Mouse (Mus musculus) heart, embryonic 13.5 days (tissue): ENCODE data around the gene Trim29. TPM values are rescaled to one million over a fixed set of nuclear protein-coding genes. Genes with fewer than 3 reads are reported as not detected.

ENCODE experiments used
- ATAC-seq: fragments of 200-750 bp; cut with Nextera tagmentation; 2 replicates; pipeline ENCODE4 v1.8.0; 2017; ENCODE audit warnings: moderate TSS enrichment; ENCODE audit not compliant: insufficient number of reproducible peaks, low FRiP score, low TSS enrichment; ENCODE audit errors: extremely low read depth
- H3K27ac ChIP-seq: fragments of 300-500 bp; sonication (generic); replicated peaks from 2 replicates; pipeline ENCODE4 v1.5.1; 2015; ENCODE audit warnings: moderate library complexity, mild to moderate bottlenecking, inconsistent platforms
- H3K27me3 ChIP-seq: fragments of 300-500 bp; sonication (generic); replicated peaks from 2 replicates; pipeline ENCODE4 v1.6.1; 2015; ENCODE audit warnings: mild to moderate bottlenecking, inconsistent platforms
- H3K36me3 ChIP-seq: fragments of 300-500 bp; sonication (generic); 2 replicates; pipeline ENCODE4 v1.6.1; 2015; ENCODE audit warnings: mild to moderate bottlenecking, inconsistent platforms
- H3K4me1 ChIP-seq: fragments of 300-500 bp; sonication (generic); 2 replicates; pipeline ENCODE4 v1.6.1; 2015; ENCODE audit warnings: inconsistent platforms
- H3K4me2 ChIP-seq: fragments of 300-500 bp; sonication (generic); 2 replicates; pipeline ENCODE4 v1.6.1; 2015; ENCODE audit warnings: inconsistent platforms, mild to moderate bottlenecking, moderate library complexity
- H3K4me3 ChIP-seq: fragments of 300-500 bp; sonication (generic); 2 replicates; pipeline ENCODE4 v1.5.1; 2015; ENCODE audit warnings: moderate library complexity, mild to moderate bottlenecking, inconsistent platforms
- H3K9ac ChIP-seq: fragments of 300-500 bp; sonication (generic); 2 replicates; pipeline ENCODE4 v1.6.1; 2015; ENCODE audit warnings: inconsistent platforms, mild to moderate bottlenecking, moderate library complexity
- H3K9me3 ChIP-seq: fragments of 300-500 bp; sonication (generic); 2 replicates; pipeline ENCODE4 v1.6.1; 2016; ENCODE audit warnings: inconsistent platforms
- WGBS: fragments of 180-500 bp; shearing (Covaris S2); methylation state at CpG from one replicate; pipeline ENCODE4 v1.1.7; 2015; ENCODE audit warnings: mixed read lengths; 5-methylcytosine and 5-hydroxymethylcytosine counted together
- polyA plus RNA-seq: library from polyadenylated mRNA; unstranded; fragments of >200 nt; fragmentation: Nextera tagmentation; extraction: Ambion mirVana; gene quantifications from 2 replicates; pipeline ENCODE4 v1.2.1, GENCODE M21; 2015

Trim29 gene
- polyA plus RNA-seq, 1 experiment from 2014 or later = 0.43 TPM

DNA sequence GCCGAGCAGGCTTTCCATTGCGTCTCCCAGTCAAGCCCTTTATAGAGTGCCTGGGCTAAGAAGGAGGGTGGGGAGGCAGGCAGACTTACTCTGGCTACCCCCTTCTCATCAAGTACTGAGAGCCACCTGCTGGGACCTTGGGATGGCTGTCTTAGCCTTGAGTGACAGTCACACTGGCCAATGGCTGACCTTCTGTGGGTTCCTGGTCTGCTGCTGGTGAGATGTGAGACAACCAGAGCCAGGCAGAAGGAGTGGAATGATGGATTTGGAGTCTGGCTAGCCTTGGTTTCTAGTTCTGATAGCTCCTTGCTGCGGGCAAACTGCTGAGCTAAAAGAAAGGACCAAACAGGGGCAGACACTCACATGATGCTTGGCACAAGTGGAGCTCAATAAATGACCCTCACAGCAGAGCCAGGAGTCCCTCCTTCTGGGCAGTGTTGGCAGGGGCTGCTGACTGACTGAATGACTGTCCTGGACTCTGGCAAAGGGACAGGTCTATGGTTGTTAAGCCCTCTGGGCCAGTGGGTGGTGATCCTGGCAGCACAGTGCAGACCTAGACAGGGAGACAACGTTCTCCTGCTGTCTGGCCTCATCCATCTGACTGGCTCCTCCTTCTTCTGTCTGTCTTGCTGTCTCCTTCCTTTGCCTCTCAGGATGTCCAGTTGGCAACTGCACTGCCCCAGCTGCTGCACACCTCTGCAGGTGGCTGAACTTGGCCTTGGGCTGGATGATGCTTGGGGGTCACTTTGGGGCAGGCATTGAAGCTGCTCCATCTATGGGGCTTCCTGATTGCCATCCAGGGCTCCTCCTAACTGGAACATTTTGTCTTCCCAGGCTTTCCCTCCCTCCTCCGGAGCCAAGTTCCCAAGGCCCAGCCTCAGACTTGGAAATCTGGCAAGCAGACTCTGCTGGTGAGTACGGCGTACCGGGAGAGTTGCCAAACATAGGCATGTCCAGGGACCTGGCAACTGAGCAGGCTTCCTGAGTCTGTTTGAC, 21.1 kb downstream of the Trim29 start:
- Histone ChIP-seq H3K4me2 (no peak overlapping the region), H3K27me3 (peaks cover 49% of the 10 kb centered on the region), H3K36me3 (no peaks in the 10 kb centered on the region), H3K27ac (no peak overlapping the region), H3K9ac (no peak overlapping the region), H3K9me3 (no peaks in the 10 kb centered on the region), H3K4me3 (no peak overlapping the region), H3K4me1 (peaks cover 8% of the 10 kb centered on the region; the same call in 1 of the 2 replicates)
- no peak for ATAC-seq
- 67% methylated on average over 8 of the region's 8 CpGs for WGBS

DNA sequence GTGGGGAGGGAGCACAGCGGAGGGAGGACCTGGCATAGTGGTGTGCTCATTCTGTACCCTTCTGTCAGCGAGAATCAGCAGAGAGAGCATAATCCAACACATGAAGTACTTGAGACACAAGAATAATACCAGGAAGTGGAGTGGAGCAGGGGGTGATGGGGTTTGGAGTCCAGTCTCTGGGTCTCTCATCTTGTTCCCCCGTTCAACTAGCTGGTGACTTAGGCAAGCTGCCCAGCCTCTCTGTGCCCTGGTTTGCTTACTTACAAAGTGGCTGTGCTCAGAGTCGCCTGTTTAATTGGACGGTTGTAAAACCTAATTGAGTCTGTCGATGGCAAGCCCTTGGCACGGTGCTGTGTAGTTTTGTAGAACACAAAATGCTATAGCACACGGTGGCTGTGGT, 23.8 kb downstream of the Trim29 start:
- H3K4me2 ChIP-seq = no peak overlapping the region
- 69% methylated on average over 8 of the region's 8 CpGs for WGBS
- H3K4me3 ChIP-seq = no peak overlapping the region
- ATAC-seq = no peak
- no peaks in the 10 kb centered on the region for H3K9me3 ChIP-seq
- no peak overlapping the region for H3K27ac ChIP-seq
- no peaks in the 10 kb centered on the region for H3K36me3 ChIP-seq
- H3K9ac ChIP-seq = no peak overlapping the region
- H3K27me3 ChIP-seq = peaks cover 42% of the 10 kb centered on the region
- H3K4me1 ChIP-seq = peaks cover 4% of the 10 kb centered on the region; the same call in 1 of the 2 replicates

DNA sequence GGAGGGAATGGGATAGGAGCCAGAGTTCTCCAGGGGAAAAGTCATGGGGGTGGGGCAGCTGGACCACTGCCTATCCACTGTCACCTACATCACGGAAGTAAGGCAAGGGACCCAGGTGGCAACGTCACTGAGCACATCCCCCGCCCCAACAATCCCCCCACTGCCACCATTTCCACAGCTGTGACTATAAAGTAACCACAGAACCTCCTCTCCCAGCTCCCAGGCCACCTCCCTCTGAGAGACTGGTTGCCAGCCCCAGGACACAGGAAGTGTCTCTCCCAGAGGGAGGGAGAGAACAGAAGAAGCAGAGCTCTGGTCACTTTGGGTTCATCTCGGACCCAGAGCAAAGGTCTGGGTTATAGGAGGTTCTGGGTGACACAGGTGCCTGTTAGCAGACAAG, 27.0 kb downstream of the Trim29 start:
- Histone ChIP-seq H3K36me3 (no peaks in the 10 kb centered on the region), H3K4me3 (no peak overlapping the region), H3K27ac (no peak overlapping the region), H3K4me1 (no peaks in the 10 kb centered on the region), H3K27me3 (peaks cover 27% of the 10 kb centered on the region), H3K9me3 (no peaks in the 10 kb centered on the region), H3K9ac (no peak overlapping the region), H3K4me2 (no peak overlapping the region)
- no peak for ATAC-seq
- WGBS = 49% methylated on average over 4 of the region's 4 CpGs

DNA sequence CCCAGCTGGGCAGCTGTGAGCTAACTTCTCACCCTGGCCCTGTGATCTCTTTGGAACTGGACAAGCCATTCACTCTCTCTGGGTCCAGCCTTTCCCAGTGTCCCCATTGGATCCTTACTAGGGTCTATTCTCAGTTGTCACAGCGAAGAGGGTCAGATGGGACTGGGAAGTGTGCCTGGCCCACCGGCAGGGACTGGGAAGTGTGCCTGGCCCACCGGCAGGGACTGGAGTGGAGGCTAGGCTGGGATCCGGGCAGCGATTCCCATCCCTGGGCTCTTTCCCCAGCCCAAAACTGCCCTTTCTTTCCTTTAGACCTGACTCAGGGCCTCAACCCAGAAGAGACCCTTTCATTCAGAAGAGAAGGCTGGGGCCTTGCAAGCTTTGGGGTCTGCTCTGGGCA, 27.4 kb downstream of the Trim29 start:
- Histone ChIP-seq H3K4me1 (no peaks in the 10 kb centered on the region), H3K4me3 (no peak overlapping the region), H3K27me3 (peaks cover 28% of the 10 kb centered on the region), H3K9me3 (no peaks in the 10 kb centered on the region), H3K9ac (no peak overlapping the region), H3K36me3 (no peaks in the 10 kb centered on the region), H3K4me2 (no peak overlapping the region), H3K27ac (no peak overlapping the region)
- 60% methylated on average over 5 of the region's 5 CpGs for WGBS
- ATAC-seq = no peak

DNA sequence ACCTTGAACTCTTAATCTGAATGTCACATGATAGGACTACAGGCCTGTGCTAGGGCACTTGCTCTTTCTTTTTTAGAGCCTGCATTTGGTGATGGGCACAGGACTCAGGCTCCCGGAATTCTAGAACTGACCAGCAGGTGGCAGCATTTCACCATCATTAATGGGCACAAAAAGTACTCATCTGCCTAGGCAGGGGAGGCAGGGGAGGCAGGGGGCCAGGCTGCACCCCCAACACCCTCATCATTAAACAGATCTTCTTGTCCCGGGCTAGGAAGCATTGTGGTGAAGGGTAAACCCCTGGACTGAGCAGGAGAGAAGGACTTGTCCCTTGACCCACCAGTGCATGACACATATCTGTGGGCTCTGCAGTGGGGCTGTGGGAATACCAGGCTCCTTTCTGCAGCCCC, 29.0 kb downstream of the Trim29 start:
- H3K27ac ChIP-seq = no peak overlapping the region
- no peaks in the 10 kb centered on the region for H3K4me1 ChIP-seq
- H3K9ac ChIP-seq = no peak overlapping the region
- H3K9me3 ChIP-seq = no peaks in the 10 kb centered on the region
- H3K27me3 ChIP-seq = peaks cover 28% of the 10 kb centered on the region
- ATAC-seq = no peak
- whole genome bisulfite sequencing = 0% methylated on average over 2 of the region's 2 CpGs
- H3K36me3 ChIP-seq = no peaks in the 10 kb centered on the region
- no peak overlapping the region for H3K4me3 ChIP-seq
- no peak overlapping the region for H3K4me2 ChIP-seq

DNA sequence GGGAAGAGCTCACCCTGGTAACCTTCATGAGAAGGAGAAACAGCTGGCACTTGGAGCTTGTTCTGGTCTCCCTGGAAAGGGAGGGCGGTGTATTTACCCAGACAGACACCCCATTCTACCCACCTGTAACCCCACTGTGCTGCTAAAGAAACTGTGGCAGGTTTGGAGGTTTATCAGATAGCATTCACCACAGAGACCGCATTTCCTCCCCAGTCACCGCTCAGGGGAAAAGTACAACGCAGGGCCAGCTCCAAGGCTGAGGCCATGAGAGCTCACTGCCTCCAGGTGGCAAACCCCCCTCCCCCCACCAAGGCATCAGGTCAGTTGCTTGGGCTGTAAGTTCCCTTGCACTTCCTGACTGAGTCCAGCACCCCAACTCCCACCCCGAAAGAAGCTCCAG, 39.4 kb downstream of the Trim29 start:
- H3K4me1 ChIP-seq = no peaks in the 10 kb centered on the region
- no peak overlapping the region for H3K27ac ChIP-seq
- no peak overlapping the region for H3K4me2 ChIP-seq
- peaks cover 46% of the 10 kb centered on the region for H3K27me3 ChIP-seq
- 19% methylated on average over 5 of the region's 5 CpGs for WGBS
- ATAC-seq = no peak
- no peak overlapping the region for H3K9ac ChIP-seq
- no peak overlapping the region for H3K4me3 ChIP-seq
- H3K36me3 ChIP-seq = no peaks in the 10 kb centered on the region
- no peaks in the 10 kb centered on the region for H3K9me3 ChIP-seq

DNA sequence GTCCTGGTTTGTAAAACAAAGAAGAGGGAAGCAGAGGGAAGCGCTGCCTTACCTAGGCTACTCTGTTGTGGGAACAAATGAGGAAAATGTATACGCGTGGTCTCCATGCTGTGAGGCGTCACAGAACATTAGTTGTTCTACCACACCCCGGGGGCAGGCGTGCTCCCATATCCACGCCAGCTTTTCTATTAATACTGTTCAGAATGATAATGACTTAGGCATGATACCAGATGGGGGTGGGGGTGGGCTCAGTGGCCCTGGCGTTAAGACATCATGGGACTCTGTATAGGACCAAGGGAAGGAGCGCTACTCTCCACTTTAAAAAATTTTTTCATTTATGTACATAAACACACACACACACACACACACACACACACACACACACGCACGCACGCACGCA, 40.4 kb downstream of the Trim29 start:
- H3K27ac ChIP-seq = no peak overlapping the region
- H3K27me3 ChIP-seq = peaks cover 46% of the 10 kb centered on the region
- H3K9ac ChIP-seq = no peak overlapping the region
- H3K4me1 ChIP-seq = no peaks in the 10 kb centered on the region
- 55% methylated on average over 13 of the region's 13 CpGs for WGBS
- no peak for ATAC-seq
- H3K4me2 ChIP-seq = no peak overlapping the region
- H3K36me3 ChIP-seq = no peaks in the 10 kb centered on the region
- no peak overlapping the region for H3K4me3 ChIP-seq
- no peaks in the 10 kb centered on the region for H3K9me3 ChIP-seq

DNA sequence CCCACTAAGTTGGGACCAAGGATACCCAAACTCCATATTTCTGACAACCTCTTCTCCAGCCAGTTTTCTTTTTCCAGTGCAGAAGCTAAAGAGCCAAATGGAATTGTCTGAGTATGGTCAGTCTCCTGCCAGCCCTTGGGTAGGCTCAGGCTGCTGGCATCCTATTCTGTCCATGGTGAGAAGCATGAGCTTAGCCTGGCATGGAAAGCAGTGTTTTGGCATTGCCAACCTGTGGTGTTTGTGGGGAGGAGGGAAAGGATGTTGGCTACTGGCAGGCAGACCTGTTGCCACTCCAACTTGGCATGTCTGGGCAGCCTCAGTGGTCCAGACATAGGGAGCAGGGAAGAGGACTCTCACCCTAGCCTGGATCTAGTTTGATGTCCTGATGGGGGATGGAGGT, 46.4 kb downstream of the Trim29 start:
- Histone ChIP-seq H3K4me1 (0 out of 2 replicates have a peak, but pooled peaks cover 3% of the 10 kb centered on the region), H3K27ac (no peak overlapping the region), H3K9me3 (no peaks in the 10 kb centered on the region), H3K4me2 (no peak overlapping the region), H3K9ac (no peak overlapping the region), H3K27me3 (peaks cover 29% of the 10 kb centered on the region), H3K36me3 (no peaks in the 10 kb centered on the region), H3K4me3 (no peak overlapping the region)
- ATAC-seq = no peak

DNA sequence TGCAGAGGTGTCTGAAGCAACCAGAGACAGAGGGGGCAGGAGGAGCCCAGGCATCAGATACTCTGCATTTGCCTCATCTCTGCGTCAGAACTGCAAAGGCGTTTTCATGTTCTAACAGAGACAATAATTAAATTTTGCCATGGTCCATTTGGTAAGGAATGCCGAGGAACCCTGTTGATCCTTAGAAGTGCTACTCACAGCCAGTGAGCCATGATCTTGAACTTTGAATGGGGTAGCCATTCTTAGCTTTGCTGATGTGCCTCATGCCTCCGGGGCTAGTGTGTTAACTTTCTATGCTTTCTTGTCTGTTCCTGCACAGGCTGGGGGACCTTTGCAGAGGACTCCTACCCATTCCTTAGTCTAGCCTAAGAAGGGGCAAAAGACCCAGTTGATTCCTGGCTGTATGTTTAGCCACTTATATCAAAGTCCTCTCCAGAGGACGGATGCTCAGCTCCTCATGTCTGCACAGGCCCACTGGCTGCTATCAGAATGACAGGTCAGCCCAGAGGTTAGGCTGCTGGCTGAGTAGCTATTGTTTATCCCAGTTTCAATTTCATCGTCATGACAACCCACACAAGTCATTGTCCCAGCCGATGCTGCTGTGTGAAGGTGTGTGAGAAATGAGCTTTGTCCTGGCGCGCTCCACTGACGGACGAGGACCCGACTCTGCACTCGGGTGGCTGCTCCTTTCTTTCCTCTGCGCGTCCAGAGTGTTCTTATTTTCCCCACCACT, 48.1 kb downstream of the Trim29 start:
- Histone ChIP-seq H3K4me1 (0 out of 2 replicates have a peak, but pooled peaks cover 3% of the 10 kb centered on the region), H3K36me3 (no peaks in the 10 kb centered on the region), H3K4me3 (no peak overlapping the region), H3K4me2 (no peak overlapping the region), H3K27ac (no peak overlapping the region), H3K9me3 (no peaks in the 10 kb centered on the region), H3K27me3 (peaks cover 25% of the 10 kb centered on the region), H3K9ac (no peak overlapping the region)
- ATAC-seq = no peak
- 59% methylated on average over 15 of the region's 15 CpGs for WGBS

DNA sequence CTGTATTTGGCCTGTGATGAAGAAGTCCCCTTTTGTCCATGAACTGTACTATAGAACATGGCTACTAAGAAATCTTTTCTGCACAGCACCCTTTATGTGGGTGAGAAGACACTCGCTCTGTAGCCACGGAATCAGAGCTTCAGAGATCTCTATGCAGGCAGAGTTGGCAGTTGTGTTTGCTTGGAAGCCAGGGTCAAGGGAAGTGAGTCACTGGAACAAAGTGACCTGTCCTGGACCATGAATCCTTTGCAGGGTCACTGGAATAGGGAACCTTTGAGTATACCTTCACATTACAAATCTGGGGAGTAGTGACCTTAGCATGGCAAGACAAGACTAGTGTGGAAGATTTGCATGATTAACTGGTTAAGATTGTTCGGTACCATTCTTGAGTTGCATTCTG, 58.1 kb downstream of the Trim29 start:
- 69% methylated on average over 3 of the region's 3 CpGs for WGBS
- no peak for ATAC-seq
- Histone ChIP-seq H3K4me1 (no peaks in the 10 kb centered on the region), H3K4me3 (no peak overlapping the region), H3K27ac (no peak overlapping the region), H3K9me3 (no peaks in the 10 kb centered on the region), H3K36me3 (no peaks in the 10 kb centered on the region), H3K27me3 (no peaks in the 10 kb centered on the region), H3K9ac (no peak overlapping the region), H3K4me2 (no peak overlapping the region)

DNA sequence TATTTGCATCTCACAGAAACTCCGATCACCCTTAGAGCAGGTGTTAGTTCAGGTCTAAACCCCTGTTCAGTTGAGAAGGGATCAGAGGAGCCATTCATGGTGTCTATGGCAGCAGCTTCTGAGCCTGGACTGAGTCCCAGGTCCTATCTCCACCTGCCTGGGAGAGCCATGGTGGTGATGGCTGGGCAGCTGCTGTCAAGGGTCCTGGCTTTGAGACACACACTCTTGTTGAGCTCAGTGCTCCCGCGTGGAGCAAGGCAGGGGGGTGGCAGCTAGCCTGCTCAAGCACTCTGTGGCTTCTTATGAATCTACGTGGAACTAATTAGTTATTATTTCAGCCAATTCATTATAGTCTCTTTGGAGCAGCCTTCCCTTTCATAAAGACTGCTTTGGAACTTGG, 73.2 kb downstream of the Trim29 start:
- Histone ChIP-seq H3K9me3 (no peaks in the 10 kb centered on the region), H3K4me3 (no peak overlapping the region), H3K27ac (no peak overlapping the region), H3K27me3 (peaks cover 19% of the 10 kb centered on the region), H3K4me1 (no peaks in the 10 kb centered on the region), H3K9ac (no peak overlapping the region), H3K36me3 (no peaks in the 10 kb centered on the region), H3K4me2 (no peak overlapping the region)
- ATAC-seq = no peak
- WGBS = 73% methylated on average over 4 of the region's 4 CpGs
